Mouse (Mus musculus): ENCODE measurements around the gene Glp1r.

Glp1r gene

DNA sequence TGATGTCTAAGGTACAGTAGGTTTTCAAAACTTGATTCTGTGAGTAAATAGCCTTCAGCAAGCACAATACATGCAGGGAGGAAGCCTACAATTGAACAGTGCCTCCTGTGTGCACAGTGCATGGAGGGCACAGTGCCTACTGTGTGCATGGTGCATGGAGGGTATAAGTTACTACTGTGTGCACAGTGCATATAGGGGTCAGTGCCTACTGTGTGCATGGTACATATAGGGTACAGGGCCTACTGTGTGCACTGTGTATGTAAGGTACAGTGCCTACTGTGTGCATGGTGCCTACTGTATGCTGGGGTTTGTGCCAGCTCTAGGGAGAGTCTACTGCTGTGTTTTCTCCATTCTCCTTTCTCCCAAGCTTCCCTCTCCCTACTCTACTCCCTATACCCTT, 12.6 kb downstream of the Glp1r start:
- no peak for DNase-seq

DNA sequence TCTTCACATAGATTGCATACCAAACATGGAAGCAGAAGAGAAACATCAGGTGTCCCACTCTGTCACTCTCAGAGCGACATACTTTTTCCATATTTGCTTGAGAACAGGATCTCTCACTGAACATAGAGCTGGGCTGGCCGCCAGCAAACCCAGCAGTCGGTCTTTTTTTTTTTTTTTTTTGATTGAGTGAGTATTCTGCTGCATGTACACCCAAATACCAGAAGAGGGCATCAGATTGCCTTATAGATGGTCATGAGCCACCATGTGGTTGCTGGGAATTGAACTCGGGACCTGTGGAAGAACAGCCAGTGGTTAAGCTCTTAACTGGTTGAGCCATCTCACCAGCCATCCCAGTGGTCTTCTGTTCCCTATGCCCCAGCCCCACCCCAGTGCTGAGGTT, 21.9 kb downstream of the Glp1r start:
- DNase-seq, result no peak

DNA sequence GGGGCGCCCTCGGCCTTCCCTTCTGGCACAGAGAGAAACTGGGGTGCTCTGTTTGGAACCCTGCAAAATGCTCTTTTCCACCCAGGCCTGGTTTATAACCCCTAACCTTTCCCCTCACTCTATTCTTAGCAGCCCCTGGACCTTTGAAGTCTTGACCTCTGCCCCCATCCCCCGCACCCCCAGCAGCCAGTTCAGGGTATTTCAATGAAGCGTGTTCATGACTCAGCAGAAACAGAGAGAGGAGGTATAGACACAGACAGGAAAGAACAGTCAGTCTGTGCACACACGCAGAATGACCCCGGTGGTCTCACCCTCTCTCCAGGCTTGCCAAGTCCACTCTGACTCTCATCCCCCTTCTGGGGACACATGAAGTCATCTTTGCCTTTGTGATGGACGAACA, 29.2 kb downstream of the Glp1r start:
- DNase-seq, result no peak

DNA sequence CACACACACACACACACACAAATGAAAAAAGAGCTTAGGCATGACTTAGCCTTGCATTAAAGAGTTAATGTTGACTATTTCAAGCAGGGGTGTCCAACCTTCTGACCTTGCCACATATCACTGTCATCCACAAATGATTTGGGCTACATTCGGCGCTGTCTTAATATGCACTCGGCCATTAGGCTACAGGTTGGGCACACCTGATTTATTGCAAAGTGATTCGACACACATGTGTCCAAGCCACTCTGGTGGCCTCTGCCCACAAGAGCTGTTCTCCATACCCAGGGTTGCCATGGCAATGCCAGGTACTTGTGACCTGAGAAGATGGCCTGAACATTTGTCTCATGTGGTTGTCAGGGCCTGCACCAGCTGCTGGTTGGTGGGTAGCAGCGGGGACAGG, 31.2 kb downstream of the Glp1r start:
- no peak for DNase-seq

DNA sequence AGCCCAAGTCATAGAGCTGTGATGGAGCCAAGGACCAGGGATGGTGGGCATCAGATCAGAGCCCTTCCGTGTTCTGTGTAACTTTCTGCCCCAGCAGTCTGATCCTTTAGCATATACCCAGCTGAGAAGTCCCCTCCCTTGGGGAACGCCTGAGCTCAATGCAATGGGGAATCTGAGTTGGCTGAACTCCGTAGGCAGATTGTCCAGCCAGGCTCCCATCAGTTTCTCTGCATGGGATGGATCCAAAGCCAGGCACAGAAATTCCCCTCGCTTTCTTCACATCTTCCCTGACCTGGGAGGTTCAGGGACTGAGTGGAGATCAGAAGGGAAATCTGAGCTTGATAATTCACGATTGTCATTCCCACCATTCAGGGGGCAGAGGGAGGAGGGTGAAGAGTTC, 33.7 kb downstream of the Glp1r start:
- no peak for DNase-seq

DNA sequence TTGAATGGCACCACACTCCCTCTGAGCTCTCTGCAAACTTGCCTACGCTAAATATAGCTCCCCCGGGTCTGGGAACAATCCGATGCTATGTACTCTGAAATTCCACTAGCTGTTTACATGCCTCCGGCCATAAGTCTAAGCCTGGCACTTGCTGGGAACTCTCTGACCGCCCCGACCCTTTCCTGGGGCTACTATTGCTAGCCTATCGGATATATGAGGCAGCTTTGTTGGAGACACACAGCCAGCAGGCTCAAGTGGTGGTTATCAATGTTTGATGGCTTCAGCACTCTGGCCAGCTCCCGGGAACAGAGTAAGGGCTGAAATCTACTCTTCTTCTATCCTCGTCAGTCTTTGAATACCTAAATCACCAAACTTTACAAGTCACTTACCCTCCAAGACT, 36.9 kb downstream of the Glp1r start:
- no peak for DNase-seq

DNA sequence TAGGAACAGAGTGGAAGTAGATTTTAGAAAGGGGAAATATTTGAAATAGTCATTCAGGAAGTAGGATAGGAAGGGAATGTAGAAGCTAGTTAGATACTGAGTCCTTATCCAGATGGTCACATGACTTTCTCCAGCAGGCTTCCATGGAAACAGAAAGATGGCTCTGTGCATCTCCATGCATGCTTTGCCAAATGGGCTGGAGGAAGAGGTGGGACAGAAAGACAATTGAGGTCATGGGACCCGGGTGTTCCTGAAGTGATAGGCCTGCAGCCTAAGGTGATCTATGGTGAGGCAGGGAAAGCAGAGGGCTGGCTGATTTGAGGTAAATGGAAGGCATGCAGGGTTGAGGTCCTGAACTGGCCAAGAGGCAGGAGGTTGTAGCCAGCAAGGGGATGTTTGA, 46.8 kb downstream of the Glp1r start:
- DNase-seq, result no peak

DNA sequence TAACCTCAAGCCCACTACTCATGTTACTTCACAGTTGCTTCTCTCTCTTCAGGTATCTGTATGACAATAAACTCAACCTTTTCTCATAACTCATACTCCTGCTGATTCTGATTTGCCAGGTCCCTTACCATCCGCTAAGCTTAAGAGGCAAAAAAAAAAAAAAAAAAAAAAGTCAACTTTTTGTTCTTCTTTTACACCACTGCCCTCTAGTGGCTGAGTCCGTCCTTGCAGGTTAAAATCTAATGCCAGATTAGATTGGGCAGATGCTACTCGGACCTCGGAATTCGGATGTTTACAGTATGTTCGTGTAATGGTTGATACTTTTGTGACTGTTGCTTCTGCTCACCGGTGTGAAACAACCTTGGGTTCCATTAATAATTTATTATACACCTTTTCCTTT, 49.2 kb downstream of the Glp1r start:
- DNase-seq, result peak; percentile 68

DNA sequence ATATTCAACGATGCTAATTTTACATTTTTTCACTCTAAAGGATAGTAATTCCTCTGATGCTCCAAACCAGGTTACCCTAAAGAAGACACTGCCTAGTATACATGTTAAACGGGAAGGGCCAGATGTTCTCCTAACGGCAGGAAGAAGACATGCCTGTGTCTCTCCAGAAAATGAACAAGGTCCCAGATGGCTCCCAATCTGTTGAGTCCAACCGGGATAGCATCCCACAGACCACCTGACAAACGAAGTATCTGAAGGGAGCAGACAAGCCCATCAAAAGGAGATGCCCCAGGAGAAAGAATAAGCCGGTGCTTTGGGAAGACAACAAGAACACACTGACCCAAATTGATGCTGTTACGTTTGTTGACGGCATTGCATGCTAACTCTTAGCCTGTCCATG, 50.0 kb downstream of the Glp1r start:
- no peak for DNase-seq

DNA sequence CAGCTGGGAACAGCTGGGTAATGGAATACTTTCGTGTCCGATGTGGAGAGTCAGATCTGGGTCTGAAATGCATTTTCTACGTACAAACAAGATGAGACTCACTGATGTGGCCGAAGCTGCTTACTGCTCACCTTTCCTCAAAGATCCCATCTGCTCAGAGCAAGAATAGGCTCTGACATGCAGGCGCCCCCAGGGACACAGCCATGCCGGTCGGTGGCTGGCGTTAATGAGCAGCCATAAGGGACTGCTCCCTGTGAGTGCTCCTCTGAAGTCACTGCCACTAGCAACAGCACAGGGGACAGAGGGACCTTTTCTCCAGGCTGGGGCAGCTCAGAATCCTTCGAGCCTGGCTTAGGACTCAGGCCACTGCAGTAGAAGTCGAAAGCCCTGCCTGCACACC, 52.7 kb downstream of the Glp1r start, which contains the start of gene Umodl1:
Gene Umodl1 (plus strand): TSS at position 301 of the 400 bp plus-strand sequence.
- DNase-seq, result no peak

DNA sequence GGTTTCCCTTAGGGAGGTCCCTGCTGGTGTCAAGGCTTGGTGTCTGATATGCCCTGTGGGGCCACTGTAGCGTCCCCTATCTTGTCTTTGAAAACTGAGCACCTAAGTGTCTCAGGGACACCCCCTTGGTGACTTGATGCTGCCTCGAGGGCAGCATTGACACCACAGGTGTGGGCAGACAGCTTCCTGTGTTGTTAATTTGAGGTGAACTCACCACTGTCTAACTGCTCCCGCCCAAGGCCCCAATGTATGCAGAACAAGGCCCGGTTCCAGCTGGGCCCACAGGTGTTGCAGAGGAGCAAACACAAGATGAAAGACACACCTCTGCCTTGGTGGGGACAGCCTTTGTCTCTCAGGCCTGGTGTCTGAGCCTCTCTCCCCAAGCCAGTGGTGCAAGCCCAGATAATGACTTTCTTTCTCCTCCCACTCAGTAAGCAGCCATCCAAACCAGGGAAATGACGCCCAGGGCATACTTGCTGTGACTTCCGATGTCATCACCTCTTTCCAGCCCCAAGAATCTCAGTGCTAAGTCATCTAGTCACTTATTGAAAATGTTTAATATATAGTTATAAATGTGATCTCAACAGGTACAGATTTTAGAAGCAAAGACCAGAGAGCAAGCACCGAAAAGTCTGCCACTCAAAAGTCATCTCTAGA, 60.4 kb downstream of the Glp1r start:
- DNase-seq, result no peak

DNA sequence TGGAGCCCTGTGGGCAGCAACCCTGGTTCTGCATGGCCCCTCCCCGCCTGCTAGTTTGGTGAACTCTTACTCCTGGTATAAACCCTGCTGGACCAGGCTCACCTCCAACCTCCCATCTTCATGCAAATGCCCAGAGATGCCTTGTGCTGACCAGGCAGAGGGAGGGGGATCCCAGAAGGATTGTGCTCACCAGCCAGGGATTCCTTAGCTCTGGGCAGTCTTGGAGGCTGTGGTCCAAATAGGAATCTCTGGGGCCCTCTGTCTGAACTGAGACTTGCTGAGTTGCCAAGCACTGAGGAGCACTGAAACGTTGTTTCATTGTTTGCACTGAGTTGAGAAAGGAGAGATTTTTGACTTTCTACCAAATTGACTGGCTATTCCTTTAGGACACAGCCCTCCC, 61.3 kb downstream of the Glp1r start:
- DNase-seq, result no peak

DNA sequence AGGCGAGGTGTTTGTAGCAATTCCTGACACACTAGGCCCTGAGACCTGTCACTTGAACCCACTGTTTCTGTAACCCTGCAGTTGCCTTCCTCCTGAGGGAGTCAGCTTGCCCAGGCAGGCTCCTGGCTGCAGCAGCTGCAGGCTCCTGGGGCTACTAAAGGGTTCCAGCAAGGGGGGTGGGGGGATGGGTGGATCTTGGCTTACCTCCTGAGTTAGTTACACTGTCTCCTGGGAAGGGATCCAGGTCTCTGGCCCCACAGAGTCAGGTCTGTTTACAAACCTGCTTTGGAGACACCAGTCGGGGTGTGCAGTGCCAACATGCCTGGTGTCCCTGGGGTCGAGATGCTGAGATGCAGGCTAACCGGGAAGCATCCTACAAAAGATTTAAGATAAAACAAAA, 68.4 kb downstream of the Glp1r start:
- no peak for DNase-seq

DNA sequence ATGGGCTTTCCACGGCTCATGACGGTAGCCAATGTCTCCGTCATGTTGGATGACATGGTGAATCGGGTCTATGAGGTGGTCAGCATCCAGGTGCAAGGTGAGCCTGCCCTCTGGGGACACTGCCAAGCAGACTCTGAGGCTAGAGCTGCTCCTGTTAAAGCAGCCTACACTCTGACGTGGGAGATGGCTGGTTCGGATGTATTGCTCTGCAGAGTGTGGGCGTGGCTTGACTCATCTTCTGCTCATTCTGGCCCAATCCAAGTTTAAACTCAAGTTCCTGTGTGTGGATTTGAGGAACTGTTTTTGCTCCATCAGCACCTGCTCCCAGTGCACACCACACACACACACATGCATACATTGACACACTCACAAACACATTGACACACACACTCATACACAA, 70.3 kb downstream of the Glp1r start:
- DNase-seq, result no peak

DNA sequence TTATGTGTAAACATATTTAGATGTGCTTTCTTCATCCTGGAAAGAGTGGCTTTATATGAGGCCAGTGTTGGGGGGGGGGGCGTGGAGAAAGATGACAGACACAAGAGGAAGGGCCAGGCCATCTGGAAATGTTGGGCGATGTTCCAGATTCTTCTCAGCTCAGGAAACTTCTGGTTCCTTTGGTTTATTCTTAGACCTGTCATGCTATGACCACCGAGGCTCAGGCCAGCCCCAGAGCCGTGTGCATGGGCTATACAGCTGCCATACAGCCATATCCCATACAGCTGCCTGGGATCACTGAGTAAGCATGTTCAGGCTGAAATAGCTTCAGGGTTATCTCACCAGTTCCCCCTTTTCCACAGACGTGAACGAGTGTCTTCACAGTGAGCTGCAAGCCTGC, 71.7 kb downstream of the Glp1r start:
- DNase-seq, result no peak

DNA sequence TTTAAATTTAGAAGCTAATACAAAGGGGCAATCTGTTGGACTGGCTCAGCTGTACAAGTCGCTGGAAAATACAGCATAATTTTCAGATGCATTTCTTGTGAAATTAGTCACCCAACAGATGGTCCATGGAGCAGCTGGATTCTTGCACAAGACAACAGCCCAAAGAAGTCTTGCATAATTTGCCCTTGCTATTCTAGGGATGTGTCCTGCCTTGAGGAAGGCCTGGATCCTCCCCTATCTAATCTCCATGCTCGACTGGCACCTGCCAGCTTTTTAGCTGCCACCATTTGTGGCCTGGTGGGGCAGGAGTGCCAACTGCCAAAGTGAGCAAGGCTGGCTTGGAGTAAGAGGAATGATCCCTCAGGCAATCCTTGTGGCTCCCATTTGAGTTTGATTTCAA, 75.7 kb downstream of the Glp1r start:
- DNase-seq, result no peak

DNA sequence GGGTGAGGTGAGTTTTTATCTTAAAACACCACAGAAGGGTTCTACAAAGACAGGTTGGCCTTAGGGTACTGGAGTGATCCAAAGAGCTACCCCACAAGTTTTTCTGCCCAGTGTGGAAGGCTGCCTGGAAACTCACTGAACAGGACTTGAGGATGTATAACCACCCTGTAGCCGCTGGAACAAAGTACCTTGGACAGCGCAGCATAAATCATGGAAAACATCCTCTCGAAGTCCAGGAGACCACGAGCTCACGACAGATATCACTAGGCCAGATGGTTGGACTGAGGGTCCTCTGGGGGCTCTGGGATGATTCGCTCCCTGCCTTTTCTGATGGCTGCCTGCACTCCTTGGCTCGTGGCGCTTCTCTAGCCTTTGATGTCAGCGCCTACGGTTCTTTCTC, 76.9 kb downstream of the Glp1r start:
- DNase-seq, result no peak

DNA sequence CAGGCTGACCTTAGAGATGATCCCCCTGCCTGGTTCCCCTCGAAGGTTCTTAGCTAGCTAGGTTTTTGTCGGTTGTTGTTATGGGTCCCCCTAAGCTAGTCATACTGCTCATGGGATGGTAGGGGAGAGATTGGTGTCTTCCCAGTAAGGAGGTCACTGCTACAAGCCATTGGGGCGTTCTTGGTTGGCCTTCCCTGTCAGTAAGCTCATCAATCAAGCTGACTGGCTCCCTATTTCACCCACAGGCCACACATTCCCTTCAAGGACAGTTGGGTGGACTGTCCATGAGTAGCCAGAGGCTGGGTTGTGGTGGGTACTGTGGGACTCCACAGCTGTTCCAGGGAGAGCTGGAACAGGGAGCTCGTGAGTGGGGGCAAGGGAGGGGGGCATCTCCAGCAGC, 81.9 kb downstream of the Glp1r start:
- DNase-seq, result no peak

DNA sequence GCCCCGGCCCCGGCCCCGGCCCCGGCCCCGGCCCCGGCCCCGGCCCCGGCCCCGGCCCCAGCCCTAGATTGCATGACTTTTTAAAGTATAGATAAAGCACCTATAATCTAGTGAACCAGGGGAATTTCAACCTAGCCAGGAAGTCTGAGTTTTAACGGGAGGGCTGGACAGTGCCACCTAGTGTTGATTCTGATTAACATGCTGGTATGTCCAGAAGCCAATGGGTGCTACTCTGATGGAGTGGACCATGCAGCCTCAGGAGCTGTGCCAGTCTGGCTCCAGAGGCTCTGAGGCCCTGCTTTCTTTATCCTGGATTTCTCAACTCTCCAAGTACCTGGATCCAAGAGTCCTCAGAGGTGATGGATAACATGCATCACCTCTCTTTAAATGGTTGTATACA, 88.6 kb downstream of the Glp1r start:
- DNase-seq, result no peak
